In the genomic region with DNA sequence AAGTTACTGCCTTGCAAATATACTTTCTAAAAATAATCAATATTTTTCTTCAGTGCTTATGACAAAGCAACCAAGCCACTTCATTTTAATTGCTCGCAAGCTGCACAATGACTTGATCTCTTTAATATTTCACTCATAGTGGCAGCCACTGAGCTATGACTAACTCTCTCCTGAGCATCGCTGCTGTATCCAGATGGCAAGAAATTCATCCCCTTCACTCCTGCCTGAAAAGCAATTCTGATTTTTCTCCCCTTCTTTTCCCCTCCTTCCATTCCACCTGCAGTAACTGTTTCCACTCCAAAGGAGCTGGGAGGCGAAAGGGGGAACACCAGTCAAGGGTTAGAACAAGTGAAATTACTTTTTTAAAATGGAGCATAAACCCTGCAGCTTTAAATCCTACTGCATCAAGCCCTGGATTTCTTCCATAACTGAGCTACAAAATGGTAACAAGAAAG, we compare ENCODE assay signal across 8 mouse cellular contexts. TPM values are rescaled to one million over a fixed set of nuclear protein-coding genes. Genes with fewer than 3 reads are reported as not detected.
DNase-seq lines count a peak whose midpoint lies in the region; ATAC-seq lines count a peak whose summit lies in the region.

No protein-coding gene starts in this region.

- WGBS in heart, embryonic 11.5 days (ENCODE audit: insufficient replicate concordance): 73% methylated on average over 3 of the region's 3 CpGs
- WGBS in limb, embryonic 13.5 days: 69% methylated on average over 3 of the region's 3 CpGs

- peak overlapping the region; percentile 79 for H3K4me2 ChIP-seq in heart, embryonic 11.5 days
- peak overlapping the region; percentile 98 for H3K4me2 ChIP-seq in limb, embryonic 13.5 days (replicated peaks)

- DNase-seq in heart, postnatal 4 days: no peak
- DNase-seq in right cerebral cortex, adult 2 months (ENCODE audit: low spot score in 2 of 2): peak; percentile 40 to 61
- no peak for DNase-seq in right cerebral cortex, postnatal 4 days
- peak; percentile 48 for DNase-seq in telencephalon, adult 2 months (ENCODE audit: low read depth, low spot score)
- no peak for DNase-seq in kidney, postnatal 25 days

- no peak overlapping the region for H3K27ac ChIP-seq in heart, embryonic 11.5 days (ENCODE audit: low read depth, low read length)
- no peak overlapping the region for H3K27ac ChIP-seq in limb, embryonic 13.5 days

- peaks cover 7% of the 10 kb centered on the region; the same call in 1 of the 2 replicates for H3K4me1 ChIP-seq in heart, embryonic 11.5 days (ENCODE audit: control insufficient read depth, insufficient read depth, low read length)
- peaks cover 16% of the 10 kb centered on the region for H3K4me1 ChIP-seq in limb, embryonic 13.5 days

- H3K9me3 ChIP-seq in heart, embryonic 11.5 days (replicated peaks; ENCODE audit: control insufficient read depth, low read length): no peaks in the 10 kb centered on the region
- no peaks in the 10 kb centered on the region for H3K9me3 ChIP-seq in limb, embryonic 13.5 days

- no peak for ATAC-seq in heart, embryonic 11.5 days (replicated peaks; ENCODE audit: insufficient number of reproducible peaks, low FRiP score, low TSS enrichment)
- ATAC-seq in limb, embryonic 13.5 days (ENCODE audit: low FRiP score, low read depth): no peak
- ATAC-seq in megakaryocyte-erythroid progenitor cell, adult 5-6 weeks (replicated peaks; ENCODE audit: low FRiP score, low TSS enrichment, poor library complexity, severe bottlenecking): no peak

- H3K36me3 ChIP-seq in heart, embryonic 11.5 days (ENCODE audit: control insufficient read depth, insufficient read depth, low read length): no peaks in the 10 kb centered on the region
- H3K36me3 ChIP-seq in limb, embryonic 13.5 days: no peaks in the 10 kb centered on the region

- H3K9ac ChIP-seq in heart, embryonic 11.5 days (ENCODE audit: low read depth, low read length): peak overlapping the region; percentile 73; the same call in 1 of the 2 replicates
- peak overlapping the region; percentile 63; the same call in 1 of the 2 replicates for H3K9ac ChIP-seq in limb, embryonic 13.5 days

- peaks cover 17% of the 10 kb centered on the region for H3K27me3 ChIP-seq in heart, embryonic 11.5 days (ENCODE audit: control insufficient read depth, insufficient read depth, low read length)
- H3K27me3 ChIP-seq in limb, embryonic 13.5 days: peaks cover 56% of the 10 kb centered on the region

- H3K4me3 ChIP-seq in heart, embryonic 11.5 days (ENCODE audit: low read depth, low read length): peak overlapping the region; percentile 60
- peak overlapping the region; percentile 52 for H3K4me3 ChIP-seq in limb, embryonic 13.5 days

RNA-seq across cellular contexts. Expression of a gene that starts 0.8 kb away (rescaled TPM):
- polyA plus RNA-seq in heart, embryonic 11.5 days (2014; fragmentation: Nextera tagmentation; extraction: Ambion mirVana): 45.8 and 52.1 TPM in 2 replicates
- 100 to 1,000 TPM; 312 to 353 TPM for total RNA-seq in heart, postnatal 4 days (2021)
- 29.1 and 34.0 TPM in 2 replicates for polyA plus RNA-seq in limb, embryonic 13.5 days (2015; fragmentation: Nextera tagmentation; extraction: Ambion mirVana)
- 9.2 and 10.9 TPM in 2 replicates for total RNA-seq in megakaryocyte-erythroid progenitor cell, adult 5-6 weeks (2014; fragmentation: Nextera tagmentation)
- 1.5 and 6.3 TPM in 2 replicates for total RNA-seq in megakaryocyte-erythroid progenitor cell, adult 5-6 weeks (2017)

RNA-seq across cellular contexts. Expression of a gene that starts 46.6 kb away (rescaled TPM):
- polyA plus RNA-seq in heart, embryonic 11.5 days (2014; fragmentation: Nextera tagmentation; extraction: Ambion mirVana): 11.4 and 11.8 TPM in 2 replicates
- total RNA-seq in heart, postnatal 4 days (2021): 10 to 100 TPM; 18.6 to 19.4 TPM
- polyA plus RNA-seq in limb, embryonic 13.5 days (2015; fragmentation: Nextera tagmentation; extraction: Ambion mirVana): 15.8 and 16.2 TPM in 2 replicates
- 20.3 and 23.7 TPM in 2 replicates for total RNA-seq in megakaryocyte-erythroid progenitor cell, adult 5-6 weeks (2014; fragmentation: Nextera tagmentation)
- total RNA-seq in megakaryocyte-erythroid progenitor cell, adult 5-6 weeks (2017): 9.7 and 14.6 TPM in 2 replicates

Comparison
In these comparisons a context has a peak if more than half of its experiments do, and no peak if none do; other contexts are left out.
1. DNase-seq: peak in right cerebral cortex, adult 2 months (2 of 2) and telencephalon, adult 2 months (single experiment); none in heart, postnatal 4 days (single experiment), right cerebral cortex, postnatal 4 days (single experiment) and kidney, postnatal 25 days (0 of 2).
2. RNA of a gene that starts 0.8 kb away (total RNA-seq): 312 to 353 TPM in heart, postnatal 4 days; 1.5 to 10.9 TPM in megakaryocyte-erythroid progenitor cell, adult 5-6 weeks; every median in the first group is over 10 times any median in the second.